16 mouse cellular contexts compared by ENCODE assay signal in genomic region chr11:86507334-86507733, GRCm38 (mm10).
"Had no signal": no experiment of that assay in that cellular context is flagged by ENCODE, and none has a peak within 500 bp of the region (broad histone marks: within the 10 kb centered on the region; RNA-seq: fewer than 3 reads in every experiment).

No protein-coding gene starts in this region.

- H3K4me1 ChIP-seq: neural tube, embryonic 13.5 days; neural tube, embryonic 15.5 days; stomach, embryonic 15.5 days had no signal

- H3K27ac ChIP-seq: neural tube, embryonic 13.5 days; neural tube, embryonic 15.5 days; stomach, embryonic 15.5 days; stomach, postnatal 0 days had no signal

- H3K9me3 ChIP-seq: neural tube, embryonic 13.5 days; neural tube, embryonic 15.5 days; stomach, embryonic 15.5 days had no signal

- H3K27me3 ChIP-seq: neural tube, embryonic 13.5 days; neural tube, embryonic 15.5 days; stomach, embryonic 15.5 days had no signal

- DNase-seq: retina, postnatal 1 day; right cerebral cortex, adult 18-20 months; right cerebral cortex, postnatal 14 days; right cerebral cortex, postnatal 25 days; right cerebral cortex, postnatal 4 days; spleen, adult 18-20 months; thymus, adult 18-20 months; thymus, adult 2 months; thymus, postnatal 14 days; thymus, postnatal 25 days; thymus, postnatal 36 days; thymus, postnatal 4 days had no signal

- H3K4me2 ChIP-seq: neural tube, embryonic 13.5 days; neural tube, embryonic 15.5 days; stomach, embryonic 15.5 days had no signal

- H3K4me3 ChIP-seq: neural tube, embryonic 13.5 days; neural tube, embryonic 15.5 days; stomach, embryonic 15.5 days had no signal

- H3K9ac ChIP-seq: neural tube, embryonic 13.5 days; neural tube, embryonic 15.5 days; stomach, embryonic 15.5 days had no signal
